ENCODE assay signal across 8 mouse cellular contexts in the genomic region with DNA sequence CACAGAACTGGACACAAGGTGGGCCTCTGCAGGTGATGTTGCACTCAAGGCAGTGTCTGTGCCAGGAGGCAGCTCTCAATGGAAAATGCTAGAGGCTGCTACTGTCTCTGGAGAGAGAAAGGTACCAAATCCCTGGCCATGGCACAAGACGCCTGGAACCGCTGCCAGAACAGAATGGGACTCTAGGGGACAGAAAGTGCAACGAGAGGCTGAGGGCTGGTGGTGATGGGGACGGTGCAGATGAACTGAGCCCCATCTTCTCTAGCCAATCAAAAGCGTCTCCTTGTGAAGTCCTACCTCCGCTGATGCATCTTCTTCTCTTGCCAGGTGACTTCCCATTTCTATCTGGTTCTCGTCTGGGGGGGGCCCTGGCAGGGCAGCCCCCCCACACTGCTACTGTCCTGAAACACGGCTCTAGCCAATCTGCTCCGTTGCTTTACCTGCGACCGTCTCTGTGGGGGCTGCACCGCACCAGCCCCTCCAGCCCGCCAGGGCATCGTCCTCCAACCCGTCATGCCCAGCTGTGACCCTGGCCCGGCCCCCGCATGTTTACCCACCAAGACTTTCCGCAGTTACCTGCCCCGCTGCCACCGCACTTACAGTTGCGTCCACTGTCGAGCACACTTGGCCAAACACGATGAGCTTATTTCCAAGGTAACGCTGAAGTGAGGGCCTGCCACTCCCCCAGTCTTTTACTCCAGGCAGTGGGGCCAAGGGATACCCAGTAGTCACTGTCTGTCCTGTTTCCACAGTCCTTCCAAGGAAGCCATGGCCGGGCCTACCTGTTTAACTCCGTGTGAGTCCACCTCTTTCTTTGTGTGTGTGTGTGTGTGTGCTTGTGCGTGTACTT. TPM values are rescaled to one million over a fixed set of nuclear protein-coding genes. Genes with fewer than 3 reads are reported as not detected.
DNase-seq lines count a peak whose midpoint lies in the region; ATAC-seq lines count a peak whose summit lies in the region.

No protein-coding gene starts in this region.

- no peaks in the 10 kb centered on the region for H3K36me3 ChIP-seq in heart, embryonic 16.5 days (ENCODE audit: control insufficient read depth, insufficient read depth)
- H3K36me3 ChIP-seq in forebrain, embryonic 13.5 days (ENCODE audit: poor library complexity, severe bottlenecking), result peaks cover 7% of the 10 kb centered on the region; the same call in 1 of the 2 replicates
- peaks cover 36% of the 10 kb centered on the region for H3K36me3 ChIP-seq in liver, embryonic 16.5 days (ENCODE audit: control insufficient read depth, insufficient read depth)

- peak overlapping the region; percentile 18 for H3K4me2 ChIP-seq in heart, embryonic 16.5 days (ENCODE audit: low read depth, low read length)
- peak overlapping the region; percentile 78 for H3K4me2 ChIP-seq in forebrain, embryonic 13.5 days
- peak overlapping the region; percentile 76 for H3K4me2 ChIP-seq in liver, embryonic 16.5 days (ENCODE audit: low read depth, low read length)

- H3K9me3 ChIP-seq in heart, embryonic 16.5 days (replicated peaks; ENCODE audit: control insufficient read depth, low read length), result no peaks in the 10 kb centered on the region
- H3K9me3 ChIP-seq in forebrain, embryonic 13.5 days (replicated peaks), result no peaks in the 10 kb centered on the region
- no peaks in the 10 kb centered on the region for H3K9me3 ChIP-seq in liver, embryonic 16.5 days (replicated peaks; ENCODE audit: control insufficient read depth, low read length)

- no peak overlapping the region for H3K27ac ChIP-seq in heart, embryonic 16.5 days (ENCODE audit: low read length)
- no peak overlapping the region for H3K27ac ChIP-seq in forebrain, embryonic 13.5 days
- H3K27ac ChIP-seq in liver, embryonic 16.5 days (ENCODE audit: low read length), result peak overlapping the region; percentile 97

- no peak for ATAC-seq in heart, embryonic 16.5 days (replicated peaks; ENCODE audit: extremely low read depth, insufficient read depth, low FRiP score)
- no peak for ATAC-seq in forebrain, embryonic 13.5 days
- ATAC-seq in liver, embryonic 16.5 days (ENCODE audit: low read depth), result no peak

- no peak for DNase-seq in heart, adult 11 months
- peak; percentile 30 for DNase-seq in cerebellum, adult 8-10 months
- no peak for DNase-seq in layer of hippocampus, adult 9-10 months (ENCODE audit: low spot score)
- DNase-seq in urinary bladder, postnatal 36 days (ENCODE audit: low spot score in 2 of 2), result no peak
- no peak for DNase-seq in T-cell, adult 2 months (ENCODE audit: low spot score)

- H3K27me3 ChIP-seq in heart, embryonic 16.5 days (ENCODE audit: control insufficient read depth, insufficient read depth, low read length), result peaks cover 11% of the 10 kb centered on the region
- no peaks in the 10 kb centered on the region for H3K27me3 ChIP-seq in forebrain, embryonic 13.5 days
- no peaks in the 10 kb centered on the region; the same call in 1 of the 2 replicates for H3K27me3 ChIP-seq in liver, embryonic 16.5 days (ENCODE audit: control insufficient read depth, insufficient read depth, low read depth, low read length)

- H3K9ac ChIP-seq in heart, embryonic 16.5 days (ENCODE audit: low read length), result no peak overlapping the region
- peak overlapping the region; percentile 82 for H3K9ac ChIP-seq in forebrain, embryonic 13.5 days
- H3K9ac ChIP-seq in liver, embryonic 16.5 days (ENCODE audit: low read depth, low read length), result peak overlapping the region; percentile 88

- H3K4me1 ChIP-seq in heart, embryonic 16.5 days (ENCODE audit: control insufficient read depth, insufficient read depth, low read length), result peaks cover 41% of the 10 kb centered on the region
- peaks cover 77% of the 10 kb centered on the region for H3K4me1 ChIP-seq in forebrain, embryonic 13.5 days
- H3K4me1 ChIP-seq in liver, embryonic 16.5 days (ENCODE audit: control insufficient read depth, low read depth, low read length), result peaks cover 83% of the 10 kb centered on the region

- 9% methylated on average over 27 of the region's 27 CpGs for WGBS in heart, embryonic 16.5 days
- WGBS in forebrain, embryonic 13.5 days, result 4% methylated on average over 27 of the region's 27 CpGs
- 13% methylated on average over 27 of the region's 27 CpGs for WGBS in liver, embryonic 16.5 days (ENCODE audit: insufficient replicate concordance)

- H3K4me3 ChIP-seq in heart, embryonic 16.5 days (ENCODE audit: low read length), result no peak overlapping the region
- peak overlapping the region; percentile 57 for H3K4me3 ChIP-seq in forebrain, embryonic 13.5 days
- H3K4me3 ChIP-seq in liver, embryonic 16.5 days (ENCODE audit: low read depth, low read length), result peak overlapping the region; percentile 76

RNA-seq across cellular contexts. Expression of gene Ypel4, which starts 2.7 kb away (rescaled TPM):
- polyA plus RNA-seq in heart, embryonic 16.5 days (2015; fragmentation: Nextera tagmentation; extraction: Ambion mirVana), result 2.4 and 2.6 TPM in 2 replicates
- 18.2 and 19.5 TPM in 2 replicates for polyA plus RNA-seq in forebrain, embryonic 13.5 days (2015; fragmentation: Nextera tagmentation; extraction: Ambion mirVana)
- 69.6 and 79.1 TPM in 2 replicates for polyA plus RNA-seq in liver, embryonic 16.5 days (2015; fragmentation: Nextera tagmentation; extraction: Ambion mirVana)

RNA-seq across cellular contexts. Expression of gene Gm19426, which starts 6.9 kb away (rescaled TPM):
- polyA plus RNA-seq in heart, embryonic 16.5 days (2015; fragmentation: Nextera tagmentation; extraction: Ambion mirVana), result 3.6 and 5.1 TPM in 2 replicates
- 6.1 and 7.5 TPM in 2 replicates for polyA plus RNA-seq in forebrain, embryonic 13.5 days (2015; fragmentation: Nextera tagmentation; extraction: Ambion mirVana)
- polyA plus RNA-seq in liver, embryonic 16.5 days (2015; fragmentation: Nextera tagmentation; extraction: Ambion mirVana), result 0.89 and 0.95 TPM in 2 replicates

RNA-seq across cellular contexts. Expression of gene Clp1, which starts 9.4 kb away (rescaled TPM):
- polyA plus RNA-seq in heart, embryonic 16.5 days (2015; fragmentation: Nextera tagmentation; extraction: Ambion mirVana), result 17.9 and 19.5 TPM in 2 replicates
- 35.9 and 36.1 TPM in 2 replicates for polyA plus RNA-seq in forebrain, embryonic 13.5 days (2015; fragmentation: Nextera tagmentation; extraction: Ambion mirVana)
- polyA plus RNA-seq in liver, embryonic 16.5 days (2015; fragmentation: Nextera tagmentation; extraction: Ambion mirVana), result 49.7 and 56.2 TPM in 2 replicates

RNA-seq across cellular contexts. Expression of gene Zdhhc5, which starts 21.6 kb away (rescaled TPM):
- polyA plus RNA-seq in heart, embryonic 16.5 days (2015; fragmentation: Nextera tagmentation; extraction: Ambion mirVana), result 21.7 and 22.7 TPM in 2 replicates
- 16.5 and 17.7 TPM in 2 replicates for polyA plus RNA-seq in forebrain, embryonic 13.5 days (2015; fragmentation: Nextera tagmentation; extraction: Ambion mirVana)
- polyA plus RNA-seq in liver, embryonic 16.5 days (2015; fragmentation: Nextera tagmentation; extraction: Ambion mirVana), result 17.7 and 18.9 TPM in 2 replicates

RNA-seq across cellular contexts. Expression of gene Serping1, which starts 38.7 kb away (rescaled TPM):
- 44.6 and 51.2 TPM in 2 replicates for polyA plus RNA-seq in heart, embryonic 16.5 days (2015; fragmentation: Nextera tagmentation; extraction: Ambion mirVana)
- polyA plus RNA-seq in forebrain, embryonic 13.5 days (2015; fragmentation: Nextera tagmentation; extraction: Ambion mirVana), result 22.3 and 25.6 TPM in 2 replicates
- 119 and 133 TPM in 2 replicates for polyA plus RNA-seq in liver, embryonic 16.5 days (2015; fragmentation: Nextera tagmentation; extraction: Ambion mirVana)

Comparison
In these comparisons a context has a peak if more than half of its experiments do, and no peak if none do; other contexts are left out.
1. H3K4me2 ChIP-seq: peak in every context shown above with its lines; median percentile 78 in forebrain, embryonic 13.5 days; 76 in liver, embryonic 16.5 days; 18 in heart, embryonic 16.5 days.